Mouse (Mus musculus): Measurements from ENCODE around the gene Clasp2.
A peak's percentile ranks its signal among the peaks of the same experiment; 100 is the strongest.
"Not testable (repeated sequence)": the region's sequence is repeated elsewhere in the genome, so short reads cannot be mapped to it uniquely, and the experiment has no call there.

The Clasp2 gene

DNA sequence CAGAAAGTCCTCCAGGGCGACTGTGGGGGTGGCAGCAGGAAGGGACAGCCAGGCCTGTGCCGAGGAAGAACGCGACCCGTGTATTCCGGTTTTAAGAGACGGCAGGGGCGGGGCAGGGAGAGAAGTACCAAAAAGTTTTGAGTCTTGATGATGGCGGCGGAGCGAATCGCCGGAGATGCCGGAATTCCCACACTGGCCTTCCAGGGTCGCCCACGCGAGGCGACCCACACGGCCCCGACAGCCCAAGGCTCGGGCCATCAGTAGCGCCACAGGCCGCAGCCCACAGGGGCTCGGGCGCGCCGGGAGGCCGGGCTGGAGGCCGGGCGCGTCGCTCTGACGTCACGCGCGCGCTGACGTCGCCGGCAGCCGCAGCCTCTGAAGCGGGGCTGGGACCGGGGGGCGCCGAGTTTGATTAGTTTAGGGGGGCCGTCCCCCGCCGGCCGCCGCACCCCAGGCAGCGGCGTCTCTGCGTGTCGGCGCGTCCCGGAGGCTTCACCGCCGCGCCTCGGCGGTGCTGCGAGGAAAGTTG, at the start of gene Clasp2:
TSS of gene Clasp2 (plus strand) at position 366 of the 529 bp plus-strand sequence.
- peak; percentile 88 for DNase-seq

DNA sequence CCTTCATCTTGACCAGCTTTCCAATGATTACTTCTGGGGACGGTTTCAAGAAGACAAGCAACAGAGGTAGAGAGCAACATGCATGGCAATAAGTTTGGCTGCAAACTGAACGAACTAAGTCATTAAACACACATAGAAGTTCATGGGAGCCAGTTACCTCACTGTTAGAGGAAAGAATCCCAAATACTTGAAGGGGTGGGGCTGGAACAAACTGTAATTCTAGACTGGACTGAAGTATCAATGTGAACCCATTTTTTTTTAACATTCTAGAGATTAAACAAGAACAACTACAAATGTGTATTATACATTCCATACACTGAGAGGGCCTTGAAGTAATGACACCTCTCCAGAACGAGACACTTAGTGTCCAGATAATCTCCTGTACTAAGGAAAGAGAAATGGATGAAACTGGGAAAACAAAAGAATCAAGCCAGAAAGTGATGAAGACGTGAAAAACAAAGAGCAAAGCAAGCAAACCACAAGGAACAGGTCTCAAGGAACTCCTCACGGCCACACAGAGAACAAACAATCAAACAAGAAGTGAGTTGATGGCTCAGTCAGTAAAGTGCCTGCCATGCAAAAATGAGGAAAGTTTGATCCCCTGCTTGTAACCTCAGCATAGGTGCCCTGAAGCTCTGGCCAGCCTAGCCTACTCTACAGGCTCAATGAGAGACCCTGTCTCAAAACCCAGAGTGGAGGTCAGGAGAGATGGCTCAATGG, 39.7 kb upstream of the Clasp2 start:
- DNase-seq, result no peak

DNA sequence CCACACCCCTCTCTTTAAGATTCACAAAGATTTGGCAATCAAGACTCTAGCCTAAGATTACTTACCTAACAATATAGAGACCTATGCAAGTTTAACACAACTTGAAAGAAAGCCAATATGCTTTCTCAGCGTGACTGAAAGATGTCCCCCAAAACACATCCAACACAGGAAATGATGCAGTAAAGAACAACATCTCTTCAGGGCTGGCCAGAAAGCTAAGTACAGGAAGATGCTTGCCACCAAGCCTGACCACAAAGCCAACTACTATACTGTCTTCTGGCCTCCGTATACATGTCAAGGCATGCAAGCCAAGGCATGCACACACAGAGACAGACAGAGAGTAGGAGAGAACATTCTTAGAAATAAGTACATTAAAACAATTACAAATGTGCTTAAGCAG, 35.2 kb upstream of the Clasp2 start:
- DNase-seq, result no peak

DNA sequence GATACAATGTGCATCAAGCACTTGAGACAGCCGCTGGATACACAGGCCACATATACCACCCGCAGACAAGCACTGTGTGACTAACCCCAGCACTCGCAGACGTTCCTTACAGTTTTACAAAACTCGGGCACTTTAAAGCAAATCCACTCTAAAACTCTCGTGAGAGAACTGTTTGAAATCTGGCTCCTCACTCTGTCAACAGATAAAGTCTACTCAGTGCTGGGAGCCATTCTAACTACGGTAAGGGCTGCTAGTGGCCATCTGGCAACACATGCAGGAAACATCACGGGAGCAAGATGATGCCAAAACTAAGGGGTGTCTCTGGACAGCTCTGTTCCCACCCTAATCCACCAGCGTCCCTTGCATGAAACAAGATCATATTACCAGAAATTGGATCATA, 34.4 kb upstream of the Clasp2 start:
- no peak for DNase-seq

DNA sequence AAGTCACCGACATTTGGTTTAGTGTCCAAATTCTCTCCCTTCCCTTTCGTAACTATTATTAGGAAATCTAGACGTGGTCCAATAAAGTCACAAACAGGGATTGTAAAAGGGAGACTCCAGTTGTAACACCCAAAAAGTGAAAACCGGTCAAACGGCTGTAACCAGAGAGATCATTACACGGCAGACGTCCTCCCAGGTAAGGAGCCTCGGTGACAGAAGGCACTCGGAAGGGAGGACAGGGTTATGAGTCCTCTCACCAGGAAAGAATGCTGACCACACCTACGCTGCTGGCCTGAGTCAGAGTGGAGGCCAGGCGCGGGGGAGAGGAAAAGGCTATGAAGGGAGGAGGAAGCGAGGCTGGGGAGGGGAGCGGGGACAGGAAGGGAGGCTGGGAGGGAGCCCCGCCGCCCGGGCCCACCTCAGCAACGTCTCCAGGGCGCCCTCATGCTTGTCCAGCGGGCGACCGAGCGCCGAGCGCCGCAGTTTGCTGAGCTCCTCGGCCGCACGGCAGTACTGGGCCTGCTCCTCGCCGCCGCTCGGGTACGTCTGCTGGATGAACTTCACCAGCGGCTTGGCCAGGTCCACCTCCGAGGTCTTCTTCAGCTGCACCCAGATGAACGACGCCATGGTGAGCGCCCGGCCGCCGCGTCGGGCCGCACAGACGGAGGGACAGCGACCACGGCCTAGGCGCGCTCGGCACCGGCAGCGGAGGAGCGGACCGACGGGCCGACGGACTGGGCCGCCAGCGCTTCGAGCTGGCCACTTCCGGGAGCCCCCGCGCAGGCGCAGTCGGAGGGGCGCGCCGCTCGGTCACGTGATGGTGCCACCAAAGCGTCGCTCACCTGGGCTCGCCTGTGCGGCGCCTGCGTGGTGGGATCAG, 33.6 kb upstream of the Clasp2 start, which contains the start of gene Pdcd6ip:
TSS of gene Pdcd6ip (minus strand) at position 779 of the 880 bp plus-strand sequence.
- DNase-seq, result peak; percentile 95

DNA sequence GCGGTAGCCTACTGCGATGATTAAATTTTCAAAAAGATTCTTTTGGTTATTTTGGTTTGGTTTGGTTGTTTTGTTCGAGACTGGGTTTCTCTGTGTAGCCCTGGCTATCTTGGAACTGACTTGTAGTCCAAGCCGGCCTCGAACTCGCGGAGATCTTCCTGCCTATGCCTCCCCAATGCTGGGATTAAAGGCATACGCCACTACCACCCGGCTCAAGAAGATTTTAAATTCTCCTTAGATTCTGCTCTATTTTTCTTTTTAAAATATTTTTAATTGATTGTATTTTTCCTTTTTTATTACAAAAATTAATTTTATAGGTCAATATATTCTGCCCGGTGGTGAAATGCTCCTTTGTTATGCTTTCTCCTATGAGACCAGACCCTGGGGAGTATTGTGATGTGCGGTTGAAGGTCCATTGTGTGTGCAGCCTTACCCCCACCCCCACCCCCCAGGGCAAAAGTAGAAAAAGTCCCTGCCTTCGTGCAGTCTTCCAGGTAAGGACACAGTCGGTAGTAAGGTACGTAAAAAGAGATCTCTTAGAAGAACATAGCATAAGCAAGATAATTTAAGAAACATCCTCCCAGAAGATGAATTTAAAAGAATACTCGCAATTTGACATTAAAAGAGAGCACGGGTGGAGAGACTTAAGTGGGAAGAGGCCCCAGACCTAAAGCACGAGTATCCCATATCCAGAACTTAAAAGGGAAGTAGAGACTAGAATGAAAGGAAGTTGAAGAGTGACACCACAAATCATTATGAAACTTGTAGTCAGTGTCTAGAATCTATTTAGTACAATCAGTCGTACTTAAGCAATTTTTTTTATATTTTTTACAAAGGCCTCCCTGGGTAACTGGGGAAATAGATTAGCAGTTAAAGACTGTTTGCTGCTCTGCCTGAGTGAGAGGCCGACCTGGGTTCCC, 32.7 kb upstream of the Clasp2 start:
- no peak for DNase-seq

DNA sequence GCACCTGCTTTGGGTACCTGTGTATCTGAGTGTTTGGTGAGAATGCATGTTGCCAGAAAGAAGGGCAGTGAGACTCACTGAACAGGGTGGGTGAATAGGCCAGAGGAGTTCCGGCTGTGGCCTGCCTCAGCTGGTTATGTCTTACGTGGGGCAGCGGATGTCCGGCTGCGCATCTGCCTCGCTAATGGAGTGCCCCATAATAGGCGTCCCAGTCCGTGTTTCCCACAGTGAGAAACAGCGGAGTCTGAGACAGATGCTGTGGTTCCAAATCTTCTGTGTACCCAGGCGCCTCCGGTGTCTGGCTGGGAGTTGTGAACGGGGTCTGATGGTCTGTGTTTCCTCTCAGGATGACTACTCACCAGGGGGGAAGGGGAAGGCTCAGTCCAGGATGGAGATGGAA, 30.4 kb upstream of the Clasp2 start:
- no peak for DNase-seq

DNA sequence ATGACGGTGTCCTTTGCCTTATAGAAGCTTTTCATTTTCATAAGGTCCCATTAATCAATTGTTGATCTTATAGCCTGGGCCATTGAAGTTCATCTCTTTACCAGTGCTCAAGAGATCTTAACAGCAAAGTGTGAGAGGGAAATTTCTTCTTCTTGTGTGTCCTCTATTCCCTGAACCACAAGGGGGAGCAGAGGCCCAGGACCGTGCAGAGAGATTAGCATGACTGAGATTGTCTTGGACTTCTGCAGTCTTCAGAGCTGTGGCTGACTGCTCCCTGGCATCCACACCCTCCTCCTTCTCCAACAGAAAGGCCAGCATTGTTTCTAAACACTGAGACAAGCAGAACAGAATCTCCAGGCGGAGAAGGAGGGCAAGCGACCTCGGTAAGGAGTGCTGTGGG, 22.2 kb upstream of the Clasp2 start:
- DNase-seq, result peak; percentile 66

DNA sequence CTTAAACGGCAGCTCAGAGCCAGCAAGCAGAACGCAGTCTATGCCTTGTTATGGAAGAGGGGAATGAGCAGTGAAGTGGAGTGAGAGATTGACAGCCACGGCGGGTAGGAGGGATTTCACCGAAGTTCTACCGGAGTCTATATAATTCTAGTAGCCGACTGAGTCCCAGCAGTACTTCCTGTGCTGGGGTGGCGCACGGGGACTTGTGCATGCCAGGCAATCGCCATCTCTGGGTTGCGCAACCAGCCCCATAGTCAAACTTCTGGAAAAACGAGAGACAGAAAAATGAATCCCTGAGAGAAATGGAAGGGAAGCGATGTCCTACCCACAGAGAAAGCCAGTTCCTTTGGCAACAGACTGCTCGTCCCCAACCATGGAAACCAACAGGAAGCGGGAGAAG, 16.6 kb upstream of the Clasp2 start:
- no peak for DNase-seq

DNA sequence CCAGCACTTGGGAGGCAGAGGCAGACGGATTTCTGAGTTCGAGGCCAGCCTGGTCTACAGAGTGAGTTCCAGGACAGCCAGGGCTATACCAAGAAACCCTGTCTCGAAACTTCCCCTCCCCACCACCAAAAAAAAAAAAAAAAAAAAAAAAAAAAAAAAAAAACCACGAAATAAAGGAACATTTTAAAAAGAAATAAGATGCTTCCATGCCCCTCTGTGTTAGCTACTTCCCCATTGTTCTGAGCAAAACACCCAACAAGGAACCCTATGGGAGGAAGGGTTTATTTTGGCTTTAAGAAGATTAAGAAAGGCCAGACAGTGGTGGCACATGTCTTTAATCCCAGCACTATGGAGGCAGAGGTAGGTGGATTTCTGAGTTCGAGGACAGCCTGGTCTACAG, 15.7 kb upstream of the Clasp2 start:
- not testable (repeated sequence) for DNase-seq

DNA sequence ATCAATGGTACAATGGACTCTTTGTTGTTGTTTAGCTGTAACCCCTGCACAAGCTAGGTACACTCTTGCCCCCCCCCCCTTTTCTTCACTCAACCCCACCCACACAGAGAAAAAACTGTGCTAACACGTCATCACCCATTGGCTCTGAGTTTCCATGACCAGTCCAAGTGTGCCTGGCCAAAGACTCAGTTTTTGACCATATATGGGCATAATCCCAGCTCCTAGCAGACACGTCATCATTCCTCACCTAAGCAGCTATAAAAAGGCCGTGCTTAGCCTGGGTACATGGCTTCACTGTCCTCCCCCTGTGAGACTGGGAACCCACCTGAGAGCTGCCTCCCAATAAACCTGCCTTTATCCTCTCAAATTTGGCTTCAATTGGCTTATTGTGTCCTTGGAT, 15.1 kb upstream of the Clasp2 start:
- DNase-seq, result no peak

DNA sequence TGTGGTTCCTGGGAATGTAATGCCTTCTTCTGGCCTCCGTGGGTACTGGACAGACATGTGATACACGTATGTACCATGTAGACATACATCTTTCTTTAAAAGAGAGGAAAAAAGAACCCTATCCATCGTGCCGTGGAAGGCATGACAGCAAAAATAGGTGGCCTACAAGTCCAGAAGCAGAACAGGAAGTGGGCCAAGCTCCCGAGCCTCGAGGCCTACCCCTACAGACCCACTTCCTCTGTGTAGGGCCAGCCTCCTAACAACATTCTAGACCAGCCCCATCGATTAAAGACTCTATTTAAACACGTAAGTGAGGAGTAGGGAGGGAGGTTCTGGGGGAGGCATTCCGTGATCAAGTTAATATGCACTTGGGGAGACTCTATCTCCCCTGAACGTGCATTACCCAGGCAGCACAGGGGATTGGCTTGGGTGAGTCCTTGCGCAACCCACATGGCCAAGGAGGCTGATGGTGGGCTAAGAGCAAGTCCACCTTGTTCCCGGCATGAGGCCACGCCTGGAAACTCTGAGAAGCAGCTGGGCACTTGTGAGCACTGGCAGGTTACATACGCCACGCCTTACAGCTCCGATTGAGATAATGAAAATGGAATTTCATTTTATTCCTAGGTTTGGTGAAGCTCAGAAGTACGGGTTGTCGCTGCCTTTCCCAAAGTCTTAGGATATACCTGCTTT, 14.1 kb upstream of the Clasp2 start:
- no peak for DNase-seq

DNA sequence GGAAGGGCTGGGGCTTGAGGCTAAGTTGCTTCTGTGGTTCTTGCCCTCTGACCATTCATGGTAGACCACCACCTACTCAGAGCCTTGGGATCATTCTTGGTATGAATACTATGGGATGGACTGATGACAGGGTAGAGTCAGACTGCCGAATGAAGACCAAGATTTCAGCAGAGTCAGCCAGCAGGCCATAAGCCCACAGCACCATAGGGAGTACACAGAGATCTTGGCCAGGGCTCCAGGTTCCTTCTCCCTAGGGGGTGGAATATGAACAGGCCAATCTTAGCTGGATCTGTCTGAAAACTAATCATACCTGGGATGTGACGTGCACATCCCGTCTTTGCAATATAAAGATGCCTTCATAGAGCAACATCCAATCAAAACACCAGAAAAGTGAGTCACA, 9.7 kb upstream of the Clasp2 start:
- DNase-seq, result no peak

DNA sequence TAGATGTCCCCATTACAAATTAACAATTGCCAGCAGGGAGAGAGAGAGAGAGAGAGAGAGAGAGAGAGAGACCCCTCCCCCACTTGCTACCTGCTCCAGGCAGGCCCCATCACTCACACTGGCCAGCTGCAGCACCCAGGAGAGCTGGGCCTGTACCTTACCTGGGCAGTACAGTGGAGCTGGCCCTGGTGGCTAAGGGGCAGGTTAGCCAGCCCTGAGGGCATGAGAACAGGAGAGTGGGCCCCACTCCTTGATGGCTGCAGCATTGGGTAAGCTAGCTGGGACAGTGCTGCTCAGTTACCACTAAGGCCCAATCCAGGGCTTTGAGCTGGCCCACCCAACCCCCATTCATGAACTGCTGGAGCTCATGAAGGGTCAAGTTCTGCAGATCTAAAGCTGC, 5.4 kb upstream of the Clasp2 start:
- no peak for DNase-seq

DNA sequence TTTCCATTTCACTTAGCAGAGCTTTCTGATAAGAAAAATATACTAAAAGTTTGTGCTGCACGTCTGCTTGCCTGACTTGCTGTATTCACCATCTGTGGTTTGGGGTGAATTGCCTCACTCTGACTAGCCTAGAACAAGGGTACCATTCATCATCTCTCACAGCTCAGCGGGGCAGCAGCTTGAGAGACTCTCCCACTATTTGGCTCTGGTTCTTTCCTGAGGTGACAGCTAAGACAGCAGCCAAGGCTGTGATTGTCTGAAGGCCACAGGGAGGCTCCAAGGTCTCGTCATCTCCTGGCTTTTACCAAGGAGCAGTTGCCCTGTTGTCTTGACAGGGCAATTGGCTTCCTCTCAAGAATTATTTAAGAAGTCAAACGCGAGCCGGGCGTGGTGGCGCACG, 3.3 kb upstream of the Clasp2 start:
- DNase-seq, result peak; percentile 15

DNA sequence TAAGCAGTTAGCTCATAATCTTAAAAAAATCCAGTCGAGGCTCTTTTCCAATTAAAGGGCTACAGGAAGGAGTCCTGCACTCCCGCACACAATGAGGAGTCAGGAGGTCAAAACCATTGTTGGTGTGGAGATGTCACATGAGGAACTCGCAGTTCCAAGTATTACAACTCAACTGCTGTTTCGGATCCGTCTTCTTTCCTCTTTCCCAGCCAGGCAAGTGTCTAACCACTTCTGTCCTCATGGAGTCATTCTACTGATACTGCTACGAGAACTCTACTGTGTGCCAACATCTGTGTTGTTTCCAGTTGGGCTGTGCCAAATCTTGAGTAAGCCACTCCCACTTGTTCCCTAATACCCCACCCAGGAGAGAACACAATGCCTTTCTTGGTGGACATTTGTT, 2.3 kb upstream of the Clasp2 start:
- peak; percentile 35 for DNase-seq

DNA sequence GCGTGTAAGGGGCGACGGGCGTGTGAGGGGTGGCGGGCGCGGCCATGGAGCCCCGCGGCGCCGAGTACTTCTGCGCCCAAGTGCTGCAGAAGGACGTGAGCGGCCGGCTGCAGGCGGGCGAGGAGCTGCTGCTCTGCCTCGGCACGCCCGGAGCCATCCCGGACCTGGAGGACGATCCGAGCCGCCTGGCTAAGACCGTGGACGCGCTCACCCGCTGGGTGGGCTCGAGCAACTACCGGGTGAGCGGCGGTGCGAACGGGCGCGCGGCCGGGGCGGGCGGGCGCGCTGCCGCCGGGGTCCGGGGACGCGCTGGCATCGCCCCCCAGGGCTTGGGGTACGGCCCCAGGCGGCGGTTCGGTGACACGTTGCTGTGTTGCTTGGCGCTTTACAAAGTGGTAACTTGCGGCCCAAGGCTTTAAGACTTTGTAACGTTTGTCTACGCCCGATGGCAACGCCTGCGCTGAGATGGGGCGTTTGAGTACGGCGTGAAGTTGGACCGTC, 414 bp downstream of the Clasp2 start:
- peak; percentile 68 for DNase-seq

DNA sequence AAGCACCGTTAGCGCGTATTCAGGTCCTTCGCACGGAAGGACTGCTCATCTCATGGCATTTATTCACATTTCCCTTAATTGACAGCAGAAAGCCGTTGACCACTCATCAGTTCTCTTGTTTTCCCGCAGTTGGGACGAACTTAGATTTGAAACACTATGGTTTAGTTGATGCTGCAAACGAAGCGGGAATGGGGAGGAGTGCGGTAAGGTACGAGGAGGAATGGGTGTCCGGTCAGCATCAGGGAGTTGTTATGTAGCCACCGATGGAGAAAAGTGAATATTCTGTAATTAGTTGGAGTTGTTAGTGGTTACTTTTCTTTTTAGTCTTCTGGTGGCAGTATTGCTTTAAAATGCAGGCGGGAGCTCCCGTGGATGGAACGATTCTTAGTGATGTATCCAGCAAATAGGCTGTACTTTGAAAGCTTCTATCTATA, 1.1 kb downstream of the Clasp2 start:
- peak; percentile 23 for DNase-seq

DNA sequence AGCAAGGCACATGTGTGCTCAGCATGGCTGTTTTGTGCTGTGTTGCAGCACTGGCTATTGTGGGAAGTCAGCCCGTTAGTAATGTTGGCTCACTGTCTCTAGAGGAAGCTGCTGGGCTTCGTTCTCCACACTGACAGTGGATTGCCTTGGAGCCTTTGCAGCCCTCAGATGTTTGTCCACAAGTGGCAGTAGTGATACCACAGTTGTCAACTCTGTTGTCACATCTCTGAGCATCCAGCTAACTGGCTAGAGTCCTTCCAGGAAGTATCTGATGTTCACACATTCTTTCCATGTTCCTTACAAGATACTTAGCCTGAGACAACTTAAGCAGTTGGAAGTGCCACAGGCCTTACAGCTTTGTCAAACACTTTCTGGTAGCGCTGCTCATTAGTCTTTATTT, 2.0 kb downstream of the Clasp2 start:
- no peak for DNase-seq

DNA sequence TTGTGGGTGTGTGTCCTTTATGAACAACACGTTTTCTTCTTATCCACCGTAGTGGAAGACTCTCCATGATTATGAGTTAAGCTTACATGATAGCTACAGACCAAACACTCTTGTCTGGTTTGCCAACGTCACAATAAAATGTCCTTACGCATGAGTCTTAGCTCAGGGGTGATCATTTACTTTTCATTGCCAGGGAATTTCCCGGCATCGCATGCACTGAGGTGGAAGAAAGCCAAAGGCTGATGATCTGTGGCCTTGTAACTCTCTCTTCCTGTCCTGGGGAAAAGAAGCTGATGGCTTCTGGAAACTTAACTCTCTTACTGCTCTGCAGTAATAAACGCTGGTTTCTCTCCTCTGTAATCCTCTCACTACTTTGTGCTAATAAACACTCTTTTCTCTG, 8.1 kb downstream of the Clasp2 start:
- DNase-seq, result peak; percentile 69

DNA sequence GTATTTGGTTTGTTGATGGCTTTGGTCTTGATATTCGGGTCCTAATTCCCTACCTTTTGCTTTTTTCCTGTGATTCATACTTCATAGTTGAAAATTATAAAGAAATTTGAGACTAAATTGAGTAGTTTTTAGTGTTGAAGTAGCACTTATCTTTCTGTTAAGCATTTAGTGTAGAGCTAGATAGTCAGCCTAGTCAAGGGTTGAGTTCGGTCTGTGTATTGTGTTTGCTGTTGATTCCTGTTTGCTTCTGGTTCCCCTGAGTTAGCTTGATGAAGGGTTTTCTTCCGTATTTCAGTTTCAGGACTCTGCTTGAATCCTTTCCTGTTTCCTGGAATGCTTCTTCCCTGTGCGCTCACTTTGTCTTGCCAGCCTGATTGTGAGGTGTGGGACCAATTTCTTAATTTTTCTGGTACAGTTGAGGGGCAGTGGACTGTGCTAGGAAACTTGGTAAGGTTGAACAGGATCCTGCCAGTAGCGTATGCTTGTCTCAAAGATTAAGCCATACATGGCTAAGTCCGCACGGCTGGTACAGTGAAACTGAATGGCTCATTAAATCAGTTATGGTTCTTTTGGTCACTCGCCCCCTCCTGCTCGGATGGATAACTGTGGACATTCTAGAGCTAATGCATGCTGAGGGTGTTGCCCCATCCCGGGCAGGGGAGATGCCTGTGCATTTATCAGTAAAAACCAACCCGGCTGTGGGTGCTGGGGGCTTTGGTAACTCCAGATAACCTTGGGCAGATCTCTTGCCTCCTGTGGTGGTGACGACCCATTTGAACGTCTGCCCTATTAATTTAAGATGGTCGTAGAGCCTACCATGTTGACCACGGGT, 14.8 kb downstream of the Clasp2 start:
- DNase-seq, result no peak

Measured in kidney, postnatal 10 days (tissue).